Mouse (Mus musculus): ENCODE measurements around the gene Zfp36l2. TPM values are rescaled to one million over a fixed set of nuclear protein-coding genes. Genes with fewer than 3 reads are reported as not detected.

The Zfp36l2 gene
- polyA plus RNA-seq, 1 experiment from 2014 or later, result 3.4 TPM

GRCm38 (mm10) chr17:84201183-84201582 lies 13.4 kb upstream of the Zfp36l2 start:
- H3K36me3 ChIP-seq (ENCODE audit: control insufficient read depth, insufficient read depth), result no peaks in the 10 kb centered on the region; the same call in 1 of the 2 replicates
- H3K4me1 ChIP-seq (replicated peaks; ENCODE audit: control insufficient read depth, insufficient read depth, low read length), result 0 out of 2 replicates have a peak, but pooled peaks cover 2% of the 10 kb centered on the region
- ATAC-seq, result no peak
- H3K9me3 ChIP-seq (ENCODE audit: control insufficient read depth, low read length), result no peaks in the 10 kb centered on the region
- no peak overlapping the region for H3K27ac ChIP-seq (ENCODE audit: low read length)
- no peak overlapping the region for H3K4me3 ChIP-seq (replicated peaks; ENCODE audit: low read length)
- no peak overlapping the region for H3K4me2 ChIP-seq (ENCODE audit: low read length)
- H3K27me3 ChIP-seq (replicated peaks; ENCODE audit: control insufficient read depth, insufficient read depth, low read length), result no peaks in the 10 kb centered on the region
- 95% methylated on average over 5 of the region's 5 CpGs for WGBS
- no peak overlapping the region for H3K9ac ChIP-seq (replicated peaks; ENCODE audit: low read depth, low read length)

GRCm38 (mm10) chr17:84197912-84198344 lies 10.2 kb upstream of the Zfp36l2 start:
- Histone ChIP-seq H3K27ac (ENCODE audit: low read length) (no peak overlapping the region), H3K4me3 (replicated peaks; ENCODE audit: low read length) (no peak overlapping the region), H3K27me3 (replicated peaks; ENCODE audit: control insufficient read depth, insufficient read depth, low read length) (no peaks in the 10 kb centered on the region), H3K36me3 (ENCODE audit: control insufficient read depth, insufficient read depth) (no peaks in the 10 kb centered on the region; the same call in 1 of the 2 replicates), H3K9ac (replicated peaks; ENCODE audit: low read depth, low read length) (no peak overlapping the region), H3K9me3 (ENCODE audit: control insufficient read depth, low read length) (no peaks in the 10 kb centered on the region), H3K4me1 (replicated peaks; ENCODE audit: control insufficient read depth, insufficient read depth, low read length) (no peaks in the 10 kb centered on the region), H3K4me2 (ENCODE audit: low read length) (no peak overlapping the region)
- no peak for ATAC-seq
- 88% methylated on average over 4 of the region's 4 CpGs for WGBS

GRCm38 (mm10) chr17:84196329-84196728 lies 8.6 kb upstream of the Zfp36l2 start:
- Histone ChIP-seq H3K27ac (ENCODE audit: low read length) (no peak overlapping the region), H3K4me1 (replicated peaks; ENCODE audit: control insufficient read depth, insufficient read depth, low read length) (no peaks in the 10 kb centered on the region), H3K27me3 (replicated peaks; ENCODE audit: control insufficient read depth, insufficient read depth, low read length) (no peaks in the 10 kb centered on the region), H3K9ac (replicated peaks; ENCODE audit: low read depth, low read length) (no peak overlapping the region), H3K4me2 (ENCODE audit: low read length) (no peak overlapping the region), H3K9me3 (ENCODE audit: control insufficient read depth, low read length) (no peaks in the 10 kb centered on the region), H3K36me3 (ENCODE audit: control insufficient read depth, insufficient read depth) (no peaks in the 10 kb centered on the region; the same call in 1 of the 2 replicates), H3K4me3 (replicated peaks; ENCODE audit: low read length) (no peak overlapping the region)
- no peak for ATAC-seq

DNA sequence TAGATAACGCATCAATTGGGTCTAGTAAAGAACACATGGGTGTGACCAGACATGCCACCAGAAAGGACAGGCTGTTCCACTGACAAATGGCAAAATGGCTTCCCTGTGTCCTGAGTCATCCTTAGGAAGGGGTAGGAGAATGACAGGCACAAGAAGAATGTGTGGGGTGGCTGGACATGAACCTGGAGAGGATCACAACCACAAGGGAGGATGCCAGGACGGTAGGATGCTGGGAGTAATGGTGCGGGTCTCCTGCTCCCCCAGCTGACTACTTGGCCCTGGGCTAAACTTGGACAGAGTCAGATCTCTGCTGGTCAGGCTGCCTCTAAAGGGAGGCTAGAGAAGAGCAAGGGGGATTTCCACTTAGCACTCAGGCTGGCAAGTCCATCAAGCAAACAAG lies 8.1 kb upstream of the Zfp36l2 start:
- Histone ChIP-seq H3K27ac (ENCODE audit: low read length) (no peak overlapping the region), H3K4me1 (replicated peaks; ENCODE audit: control insufficient read depth, insufficient read depth, low read length) (no peaks in the 10 kb centered on the region), H3K27me3 (replicated peaks; ENCODE audit: control insufficient read depth, insufficient read depth, low read length) (no peaks in the 10 kb centered on the region), H3K4me2 (ENCODE audit: low read length) (no peak overlapping the region), H3K36me3 (ENCODE audit: control insufficient read depth, insufficient read depth) (no peaks in the 10 kb centered on the region; the same call in 1 of the 2 replicates), H3K9me3 (ENCODE audit: control insufficient read depth, low read length) (no peaks in the 10 kb centered on the region), H3K4me3 (replicated peaks; ENCODE audit: low read length) (no peak overlapping the region), H3K9ac (replicated peaks; ENCODE audit: low read depth, low read length) (no peak overlapping the region)
- WGBS, result 89% methylated on average over 3 of the region's 3 CpGs
- ATAC-seq, result no peak

DNA sequence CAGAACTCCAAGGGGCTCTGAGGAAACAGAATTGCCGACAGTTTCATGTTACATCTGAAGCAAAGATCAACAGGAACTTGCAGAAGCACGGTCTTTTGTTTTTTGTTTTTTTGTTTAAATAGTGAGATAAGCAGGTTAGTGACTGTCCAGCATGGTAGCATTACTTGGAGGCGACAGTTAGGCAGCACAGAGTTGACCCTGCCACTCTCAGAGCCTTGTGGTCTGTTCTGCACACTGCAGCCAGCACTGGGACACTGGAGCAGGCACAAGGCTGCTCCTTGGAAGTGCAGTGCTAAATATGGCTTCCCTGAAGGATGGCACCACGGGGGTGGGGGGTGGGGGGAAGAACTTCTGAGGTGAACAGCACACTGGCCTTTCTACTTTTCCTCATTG lies 7.3 kb upstream of the Zfp36l2 start:
- H3K27ac ChIP-seq (ENCODE audit: low read length), result no peak overlapping the region
- no peak overlapping the region for H3K4me3 ChIP-seq (replicated peaks; ENCODE audit: low read length)
- H3K27me3 ChIP-seq (replicated peaks; ENCODE audit: control insufficient read depth, insufficient read depth, low read length), result peaks cover 2% of the 10 kb centered on the region; the same call in 1 of the 2 replicates
- no peak overlapping the region for H3K4me2 ChIP-seq (ENCODE audit: low read length)
- H3K9me3 ChIP-seq (ENCODE audit: control insufficient read depth, low read length), result no peaks in the 10 kb centered on the region
- no peak for ATAC-seq
- H3K36me3 ChIP-seq (ENCODE audit: control insufficient read depth, insufficient read depth), result no peaks in the 10 kb centered on the region
- H3K9ac ChIP-seq (replicated peaks; ENCODE audit: low read depth, low read length), result no peak overlapping the region
- no peaks in the 10 kb centered on the region for H3K4me1 ChIP-seq (replicated peaks; ENCODE audit: control insufficient read depth, insufficient read depth, low read length)
- 75% methylated on average over 4 of the region's 4 CpGs for WGBS

DNA sequence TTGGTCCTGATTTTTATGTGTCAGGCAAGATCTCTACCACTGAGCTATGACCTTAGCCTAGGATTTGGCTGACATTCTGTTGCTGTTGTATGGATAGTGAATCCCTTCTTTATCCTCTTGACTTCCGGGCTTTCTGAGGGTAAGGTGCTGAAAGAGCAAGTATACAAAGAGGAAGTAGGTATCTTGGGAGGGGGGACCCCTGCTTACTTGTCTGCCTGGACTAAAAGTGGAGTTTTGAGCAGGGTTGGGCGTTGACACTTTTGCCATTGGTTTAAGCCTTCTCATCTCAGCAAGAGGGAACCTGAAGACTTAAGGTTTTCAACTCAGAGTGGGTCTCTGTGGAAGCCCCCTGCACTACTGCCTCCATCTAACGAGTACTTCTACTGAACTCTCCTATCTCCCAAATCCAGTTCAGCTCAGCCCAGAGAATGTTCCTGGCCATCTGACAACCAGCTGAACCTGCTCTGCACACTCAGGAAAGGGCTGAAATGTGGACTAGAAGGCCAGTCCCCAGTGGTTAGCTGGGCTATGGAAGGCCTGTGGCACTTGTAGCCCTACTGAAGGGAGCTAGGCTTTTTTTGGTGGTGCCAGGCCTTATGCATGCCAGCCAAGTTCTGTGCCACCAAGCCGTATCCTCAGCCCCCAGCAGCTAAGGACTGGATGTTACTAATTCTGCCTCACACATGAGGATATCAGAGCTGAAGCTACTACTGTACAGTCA lies 6.7 kb upstream of the Zfp36l2 start:
- H3K9me3 ChIP-seq (ENCODE audit: control insufficient read depth, low read length), result no peaks in the 10 kb centered on the region
- no peak overlapping the region for H3K4me3 ChIP-seq (replicated peaks; ENCODE audit: low read length)
- H3K9ac ChIP-seq (replicated peaks; ENCODE audit: low read depth, low read length), result no peak overlapping the region
- no peak overlapping the region for H3K4me2 ChIP-seq (ENCODE audit: low read length)
- peaks cover 3% of the 10 kb centered on the region; the same call in 1 of the 2 replicates for H3K27me3 ChIP-seq (replicated peaks; ENCODE audit: control insufficient read depth, insufficient read depth, low read length)
- no peak overlapping the region for H3K27ac ChIP-seq (ENCODE audit: low read length)
- 85% methylated on average over 4 of the region's 4 CpGs for WGBS
- no peaks in the 10 kb centered on the region for H3K4me1 ChIP-seq (replicated peaks; ENCODE audit: control insufficient read depth, insufficient read depth, low read length)
- H3K36me3 ChIP-seq (ENCODE audit: control insufficient read depth, insufficient read depth), result no peaks in the 10 kb centered on the region
- ATAC-seq, result no peak

DNA sequence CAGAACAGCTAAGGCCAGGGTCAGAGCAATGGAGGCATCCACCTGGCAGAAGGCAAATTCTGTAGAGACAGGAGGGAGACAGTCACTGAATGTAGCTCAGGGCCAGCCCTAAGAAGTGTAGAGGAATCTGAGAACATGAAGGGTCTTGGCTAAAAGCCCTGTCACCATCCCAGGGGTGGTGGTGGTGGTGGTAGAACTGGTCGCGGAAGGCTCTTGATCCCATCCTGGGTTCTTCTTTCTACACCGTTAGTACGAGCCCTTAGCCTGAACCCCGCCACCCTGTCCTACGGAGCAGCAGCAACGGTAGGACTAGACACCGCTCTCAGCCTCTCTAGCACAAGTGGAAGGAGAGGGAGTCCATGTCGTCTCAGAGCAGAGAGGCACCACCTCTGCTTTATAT lies 5.7 kb upstream of the Zfp36l2 start:
- H3K4me3 ChIP-seq (replicated peaks; ENCODE audit: low read length), result no peak overlapping the region
- H3K36me3 ChIP-seq (ENCODE audit: control insufficient read depth, insufficient read depth), result no peaks in the 10 kb centered on the region
- H3K9me3 ChIP-seq (ENCODE audit: control insufficient read depth, low read length), result no peaks in the 10 kb centered on the region
- peaks cover 8% of the 10 kb centered on the region for H3K4me1 ChIP-seq (replicated peaks; ENCODE audit: control insufficient read depth, insufficient read depth, low read length)
- no peak overlapping the region for H3K4me2 ChIP-seq (ENCODE audit: low read length)
- H3K9ac ChIP-seq (replicated peaks; ENCODE audit: low read depth, low read length), result no peak overlapping the region
- 76% methylated on average over 9 of the region's 9 CpGs for WGBS
- H3K27ac ChIP-seq (ENCODE audit: low read length), result no peak overlapping the region
- H3K27me3 ChIP-seq (replicated peaks; ENCODE audit: control insufficient read depth, insufficient read depth, low read length), result peaks cover 3% of the 10 kb centered on the region; the same call in 1 of the 2 replicates
- ATAC-seq, result no peak

DNA sequence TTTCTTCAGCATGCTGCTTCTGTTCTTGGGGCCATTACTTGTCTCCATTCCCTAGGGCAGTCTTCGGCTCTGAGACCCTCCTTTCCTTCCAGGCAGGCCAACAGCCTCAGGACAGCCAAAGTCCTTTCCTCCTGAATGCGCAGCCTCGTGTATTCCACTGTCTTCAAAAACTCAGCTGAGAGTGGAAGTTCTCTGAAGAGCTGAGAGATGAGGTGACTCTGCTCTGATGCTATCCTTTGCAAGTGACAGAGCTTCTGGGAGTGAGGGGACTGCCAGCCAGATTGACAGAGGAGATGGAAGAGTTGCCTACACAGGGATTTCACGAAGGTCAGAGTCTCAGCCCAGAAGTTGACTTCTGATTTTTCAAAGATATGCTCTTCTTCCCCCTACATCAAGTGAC lies 4.2 kb upstream of the Zfp36l2 start:
- H3K9me3 ChIP-seq (ENCODE audit: control insufficient read depth, low read length), result no peaks in the 10 kb centered on the region
- WGBS, result 97% methylated on average over 4 of the region's 4 CpGs
- H3K36me3 ChIP-seq (ENCODE audit: control insufficient read depth, insufficient read depth), result no peaks in the 10 kb centered on the region
- no peak overlapping the region for H3K4me3 ChIP-seq (replicated peaks; ENCODE audit: low read length)
- peaks cover 3% of the 10 kb centered on the region; the same call in 1 of the 2 replicates for H3K27me3 ChIP-seq (replicated peaks; ENCODE audit: control insufficient read depth, insufficient read depth, low read length)
- no peak overlapping the region for H3K9ac ChIP-seq (replicated peaks; ENCODE audit: low read depth, low read length)
- no peak overlapping the region for H3K4me2 ChIP-seq (ENCODE audit: low read length)
- H3K4me1 ChIP-seq (replicated peaks; ENCODE audit: control insufficient read depth, insufficient read depth, low read length), result peaks cover 16% of the 10 kb centered on the region
- no peak for ATAC-seq
- no peak overlapping the region for H3K27ac ChIP-seq (ENCODE audit: low read length)

DNA sequence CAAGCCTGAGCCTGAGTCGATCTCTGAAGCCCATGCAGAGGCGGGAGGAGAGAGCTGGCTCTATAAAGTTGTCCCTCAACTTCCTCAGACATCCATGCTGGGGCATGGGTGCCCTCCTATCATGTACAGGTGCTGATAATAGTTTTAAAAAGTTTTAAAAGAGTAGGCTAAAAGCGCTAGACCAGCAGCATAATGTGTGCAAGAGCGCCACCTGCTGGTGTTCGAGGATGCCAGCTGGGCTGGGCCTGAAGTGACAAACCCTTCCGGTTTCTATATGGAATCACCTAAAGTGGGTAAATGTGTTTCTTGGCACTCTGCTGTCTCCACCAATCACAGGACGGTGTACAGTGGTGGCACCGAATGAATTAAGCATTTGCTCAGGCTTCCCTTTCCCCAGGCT lies 3.1 kb upstream of the Zfp36l2 start:
- ATAC-seq, result no peak
- Histone ChIP-seq H3K9ac (replicated peaks; ENCODE audit: low read depth, low read length) (no peak overlapping the region), H3K9me3 (ENCODE audit: control insufficient read depth, low read length) (no peaks in the 10 kb centered on the region), H3K27ac (ENCODE audit: low read length) (no peak overlapping the region), H3K27me3 (replicated peaks; ENCODE audit: control insufficient read depth, insufficient read depth, low read length) (peaks cover 6% of the 10 kb centered on the region; the same call in 1 of the 2 replicates), H3K4me3 (replicated peaks; ENCODE audit: low read length) (no peak overlapping the region), H3K36me3 (ENCODE audit: control insufficient read depth, insufficient read depth) (no peaks in the 10 kb centered on the region), H3K4me2 (ENCODE audit: low read length) (no peak overlapping the region), H3K4me1 (replicated peaks; ENCODE audit: control insufficient read depth, insufficient read depth, low read length) (peaks cover 20% of the 10 kb centered on the region)
- 25% methylated on average over 8 of the region's 8 CpGs for WGBS

Measured in forebrain, embryonic 16.5 days (tissue).